Mouse (Mus musculus): ENCODE measurements around the gene Tmem212.

GRCm38 (mm10) chr3:27840311-27840710 is 55.9 kb downstream of the Tmem212 start:
- TF ChIP-seq POLR2A (IDR thresholded peaks at IDR 0.05; ENCODE audit: control insufficient read depth, extremely low read depth, insufficient read depth, low read length, poor library complexity), result no peak
- no peak for TF ChIP-seq CTCF (IDR thresholded peaks at IDR 0.05; ENCODE audit: borderline replicate concordance, control insufficient read depth, extremely low read depth, insufficient read depth, low read length, poor library complexity)

All from thymus, adult 2 months (tissue).